Mouse (Mus musculus): Measurements from ENCODE around the gene Slc25a24.

- TF ChIP-seq CTCF (IDR thresholded peaks at IDR 0.05; ENCODE audit: low read depth, low read length) (no peak), POLR2A (IDR thresholded peaks at IDR 0.05; ENCODE audit: borderline replicate concordance, low read depth, low read length) (no peak)
Observed at GRCm38 (mm10) chr3:109122641-109123530, at the start of gene Slc25a24.
